In the genomic region with DNA sequence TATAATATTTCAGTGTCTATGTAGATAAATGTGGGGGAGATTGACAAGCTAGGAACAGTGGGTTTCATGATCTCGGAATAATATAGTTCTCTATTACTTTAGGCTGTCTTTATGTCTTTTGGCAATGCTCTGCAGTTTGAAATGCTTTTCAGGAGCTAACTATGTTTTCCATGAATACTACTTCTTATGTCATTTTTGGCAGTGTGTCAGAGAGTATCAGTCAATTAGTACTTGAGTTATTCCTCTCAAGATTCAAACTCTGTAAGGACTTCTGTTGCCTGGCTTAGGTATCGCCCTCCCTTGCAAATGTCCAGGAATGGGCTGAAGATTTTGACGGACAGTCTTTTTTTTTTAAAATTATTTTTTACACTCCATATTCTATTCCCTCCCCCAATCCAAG, we compare ENCODE assay signal across 26 mouse cellular contexts.
"Had no signal": no experiment of that assay in that cellular context is flagged by ENCODE, and none has a peak within 500 bp of the region (broad histone marks: within the 10 kb centered on the region; RNA-seq: fewer than 3 reads in every experiment).

No protein-coding gene starts in this region.

- DNase-seq: gastrocnemius, postnatal 14 days; gastrocnemius, postnatal 36 days; heart, adult 11 months; heart, adult 2 months; heart, postnatal 14 days; heart, postnatal 36 days; kidney, adult 11 months; kidney, adult 2 months; kidney, adult 9 months; kidney, postnatal 14 days; kidney, postnatal 36 days; layer of hippocampus, adult 9-11 months; layer of hippocampus, postnatal 36 days; left cerebral cortex, postnatal 4 days had no signal

- H3K27me3 ChIP-seq: heart, embryonic 13.5 days; heart, embryonic 15.5 days; hindbrain, embryonic 15.5 days; kidney, embryonic 15.5 days; limb, embryonic 12.5 days; limb, embryonic 15.5 days; liver, embryonic 12.5 days had no signal

- H3K4me3 ChIP-seq: heart, adult 2 months; heart, embryonic 13.5 days; heart, embryonic 15.5 days; hindbrain, embryonic 13.5 days; hindbrain, embryonic 15.5 days; kidney, embryonic 15.5 days; limb, embryonic 12.5 days; limb, embryonic 15.5 days; liver, embryonic 12.5 days had no signal

- H3K36me3 ChIP-seq: heart, embryonic 13.5 days; heart, embryonic 15.5 days; hindbrain, embryonic 13.5 days; hindbrain, embryonic 15.5 days; kidney, embryonic 15.5 days; limb, embryonic 12.5 days; limb, embryonic 15.5 days; liver, embryonic 12.5 days had no signal

- ATAC-seq: hindbrain, postnatal 0 days; intestine, embryonic 16.5 days; liver, embryonic 12.5 days had no signal

- H3K4me2 ChIP-seq: heart, embryonic 11.5 days; heart, embryonic 13.5 days; heart, embryonic 15.5 days; hindbrain, embryonic 13.5 days; hindbrain, embryonic 15.5 days; kidney, embryonic 15.5 days; limb, embryonic 12.5 days; limb, embryonic 15.5 days; liver, embryonic 12.5 days had no signal

- H3K9ac ChIP-seq: heart, embryonic 13.5 days; heart, embryonic 15.5 days; hindbrain, embryonic 13.5 days; hindbrain, embryonic 15.5 days; kidney, embryonic 15.5 days; limb, embryonic 12.5 days; limb, embryonic 15.5 days; liver, embryonic 12.5 days had no signal

- H3K4me1 ChIP-seq: heart, embryonic 13.5 days; heart, embryonic 15.5 days; hindbrain, embryonic 15.5 days; kidney, embryonic 15.5 days; limb, embryonic 12.5 days; limb, embryonic 15.5 days; liver, embryonic 12.5 days had no signal

- H3K27ac ChIP-seq: heart, adult 2 months; heart, embryonic 13.5 days; heart, embryonic 15.5 days; hindbrain, embryonic 13.5 days; hindbrain, embryonic 15.5 days; hindbrain, postnatal 0 days; kidney, embryonic 15.5 days; kidney, postnatal 0 days; limb, embryonic 12.5 days; limb, embryonic 15.5 days; liver, embryonic 12.5 days had no signal

- H3K9me3 ChIP-seq: heart, embryonic 13.5 days; heart, embryonic 15.5 days; hindbrain, embryonic 13.5 days; hindbrain, embryonic 15.5 days; kidney, embryonic 15.5 days; limb, embryonic 12.5 days; limb, embryonic 15.5 days; liver, embryonic 12.5 days had no signal
